Mouse (Mus musculus) heart, embryonic 16.5 days (tissue): ENCODE measurements at regions not wholly inside any gene's neighbourhood (a gene's known extent, or its start where the extent isn't known, plus 50 kb on each side); places are given as distances from the start of the nearest gene placed in this dataset.

ENCODE experiments used
- ATAC-seq: fragments of 200-750 bp; cut with Nextera tagmentation; replicated peaks from 2 replicates; pipeline ENCODE4 v1.8.0; 2017; ENCODE audit warnings: moderate number of reproducible peaks; ENCODE audit not compliant: insufficient read depth, low FRiP score; ENCODE audit errors: extremely low read depth
- H3K27ac ChIP-seq: fragments of 300-500 bp; sonication (generic); 2 replicates; pipeline ENCODE4 v1.5.1; 2014; ENCODE audit warnings: mild to moderate bottlenecking, low read length, control low read depth, moderate library complexity
- H3K27me3 ChIP-seq: fragments of 300-500 bp; sonication (generic); 2 replicates; pipeline ENCODE4 v1.6.1; 2014; ENCODE audit warnings: low read length, mixed read lengths; ENCODE audit not compliant: control insufficient read depth, insufficient read depth
- H3K36me3 ChIP-seq: fragments of 300-500 bp; sonication (generic); 2 replicates; pipeline ENCODE4 v1.6.1; 2014; ENCODE audit not compliant: control insufficient read depth, insufficient read depth
- H3K4me1 ChIP-seq: fragments of 300-500 bp; sonication (generic); 2 replicates; pipeline ENCODE4 v1.6.1; 2014; ENCODE audit warnings: low read length, mixed read lengths; ENCODE audit not compliant: control insufficient read depth, insufficient read depth
- H3K4me2 ChIP-seq: fragments of 300-500 bp; sonication (generic); 2 replicates; pipeline ENCODE4 v1.6.1; 2014; ENCODE audit warnings: low read depth, mild to moderate bottlenecking, control low read depth, low read length
- H3K4me3 ChIP-seq: fragments of 300-500 bp; sonication (generic); 2 replicates; pipeline ENCODE4 v1.5.1; 2014; ENCODE audit warnings: mild to moderate bottlenecking, control low read depth, low read length
- H3K9ac ChIP-seq: fragments of 300-500 bp; sonication (generic); 2 replicates; pipeline ENCODE4 v1.6.1; 2014; ENCODE audit warnings: low read length, control low read depth
- H3K9me3 ChIP-seq: fragments of 300-500 bp; sonication (generic); replicated peaks from 2 replicates; pipeline ENCODE4 v1.6.1; 2016; ENCODE audit warnings: low read length; ENCODE audit not compliant: control insufficient read depth
- WGBS: fragments of 180-500 bp; shearing (Covaris S2); extraction: QIAGEN DNeasy Blood & Tissue Kit; methylation state at CpG from one replicate; pipeline ENCODE4 v1.1.7; 2014; 5-methylcytosine and 5-hydroxymethylcytosine counted together

DNA sequence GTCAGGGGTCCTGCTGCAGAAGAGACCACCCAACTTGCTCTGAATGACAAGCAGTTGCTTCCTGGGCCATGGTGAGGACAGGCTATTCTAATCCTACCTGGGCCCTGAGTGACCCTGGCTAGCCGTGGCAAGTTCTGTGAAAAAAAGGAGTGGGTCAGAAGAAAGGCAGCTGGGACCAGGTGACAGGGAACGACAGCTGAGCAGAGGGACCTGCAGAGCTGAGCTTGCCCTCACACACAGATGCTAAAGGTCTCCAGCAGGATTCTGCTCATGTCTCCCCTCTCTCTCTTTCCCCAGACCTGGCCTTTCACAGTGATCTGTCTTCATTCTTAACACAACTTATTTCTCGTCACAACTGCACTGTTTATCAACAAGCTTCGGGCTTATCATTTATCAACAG, 206.4 kb downstream of the Gm12728 start:
- no peak overlapping the region for H3K4me3 ChIP-seq
- H3K36me3 ChIP-seq, result no peaks in the 10 kb centered on the region
- no peaks in the 10 kb centered on the region for H3K9me3 ChIP-seq
- no peak for ATAC-seq
- H3K27me3 ChIP-seq, result no peaks in the 10 kb centered on the region
- no peak overlapping the region for H3K9ac ChIP-seq
- H3K4me1 ChIP-seq, result no peaks in the 10 kb centered on the region
- no peak overlapping the region for H3K4me2 ChIP-seq
- no peak overlapping the region for H3K27ac ChIP-seq
- 40% methylated on average over 4 of the region's 4 CpGs for WGBS

DNA sequence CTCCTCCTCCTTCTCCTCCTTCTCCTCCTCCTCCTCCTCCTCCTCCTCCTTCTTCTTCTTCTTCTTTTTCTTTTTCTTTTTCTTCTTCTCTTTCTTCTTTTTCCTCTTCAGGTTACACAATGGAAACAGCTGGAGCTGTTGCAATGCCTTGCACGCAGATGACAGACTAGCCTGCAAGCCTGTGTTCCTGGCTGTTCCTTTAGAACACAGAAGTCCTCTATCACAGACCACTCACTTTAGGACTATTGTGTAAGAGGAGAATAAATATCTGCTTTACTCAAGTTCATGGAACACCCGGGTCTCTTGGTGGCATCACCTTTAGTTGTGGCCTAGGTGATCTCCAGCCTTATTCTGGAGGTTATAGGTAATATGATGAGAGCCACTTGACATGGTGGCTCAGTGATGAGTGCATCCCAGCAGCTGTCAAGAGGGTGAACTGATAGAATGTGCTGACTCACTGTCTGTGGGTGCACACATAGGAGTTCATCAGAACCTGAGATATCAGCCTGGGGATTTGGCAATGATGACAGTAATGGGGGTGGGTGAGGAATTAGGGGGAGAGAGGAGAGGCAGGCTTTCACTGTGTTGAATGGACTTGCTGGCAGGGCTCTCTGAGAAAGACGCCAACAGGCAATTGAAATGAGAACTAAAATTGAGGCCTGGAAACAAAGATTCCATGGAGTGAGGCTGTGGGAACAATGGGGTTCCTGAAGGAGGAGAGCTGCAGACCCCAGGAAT, 207.4 kb downstream of the Gm12728 start:
- no peak overlapping the region for H3K4me3 ChIP-seq
- 54% methylated on average over 3 of the region's 3 CpGs for WGBS
- peak; percentile 45; the same call in 1 of the 2 replicates for ATAC-seq
- H3K27me3 ChIP-seq, result no peaks in the 10 kb centered on the region
- H3K9me3 ChIP-seq, result no peaks in the 10 kb centered on the region
- no peak overlapping the region for H3K9ac ChIP-seq
- H3K4me1 ChIP-seq, result no peaks in the 10 kb centered on the region
- H3K27ac ChIP-seq, result no peak overlapping the region
- H3K36me3 ChIP-seq, result no peaks in the 10 kb centered on the region
- H3K4me2 ChIP-seq, result no peak overlapping the region

DNA sequence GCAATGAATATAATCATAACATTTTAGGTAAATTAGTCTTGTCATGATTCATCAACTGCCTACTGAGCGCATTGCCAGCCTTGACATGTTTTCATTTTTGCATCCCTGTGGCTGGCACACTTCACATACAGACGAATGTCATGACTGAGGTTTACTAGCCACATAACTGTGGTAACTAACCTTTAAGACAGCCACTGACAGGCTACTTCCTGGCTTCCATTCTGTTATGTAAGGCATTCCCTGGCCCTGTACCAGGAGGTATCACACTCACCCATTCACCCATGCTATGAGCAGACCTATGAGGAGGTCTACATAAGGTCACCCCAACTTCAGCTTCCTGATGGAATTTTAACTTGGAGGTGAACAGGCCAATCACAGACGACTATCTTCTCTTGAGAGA, 212.8 kb downstream of the Gm12728 start:
- no peak overlapping the region for H3K27ac ChIP-seq
- H3K4me2 ChIP-seq, result no peak overlapping the region
- no peaks in the 10 kb centered on the region for H3K9me3 ChIP-seq
- no peaks in the 10 kb centered on the region for H3K27me3 ChIP-seq
- no peak for ATAC-seq
- H3K4me1 ChIP-seq, result no peaks in the 10 kb centered on the region
- H3K4me3 ChIP-seq, result no peak overlapping the region
- WGBS, result 76% methylated on average over 3 of the region's 3 CpGs
- H3K9ac ChIP-seq, result no peak overlapping the region
- no peaks in the 10 kb centered on the region for H3K36me3 ChIP-seq

DNA sequence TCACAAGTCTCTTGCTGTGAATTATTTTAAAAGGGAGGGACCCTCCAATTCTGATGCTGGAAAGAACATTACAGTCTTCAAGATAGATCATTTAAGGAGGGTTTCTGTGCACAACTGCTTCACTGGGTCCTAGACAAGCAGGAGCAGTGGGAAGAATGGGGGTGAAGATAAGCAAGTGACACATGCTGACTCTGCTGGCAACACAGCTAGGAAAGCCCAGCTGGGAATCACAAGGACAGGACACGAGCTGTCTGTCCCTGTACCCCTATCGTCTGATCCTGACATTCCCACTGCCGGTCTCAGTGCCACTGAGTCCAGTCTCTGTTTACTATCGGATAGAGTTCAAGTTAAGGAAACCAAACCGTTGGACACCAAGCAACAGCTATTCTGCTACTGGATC, 216.3 kb downstream of the Gm12728 start:
- no peak for ATAC-seq
- H3K27me3 ChIP-seq, result no peaks in the 10 kb centered on the region
- no peak overlapping the region for H3K4me2 ChIP-seq
- 60% methylated on average over 5 of the region's 5 CpGs for WGBS
- no peak overlapping the region for H3K4me3 ChIP-seq
- H3K36me3 ChIP-seq, result no peaks in the 10 kb centered on the region
- no peak overlapping the region for H3K9ac ChIP-seq
- no peaks in the 10 kb centered on the region for H3K4me1 ChIP-seq
- H3K27ac ChIP-seq, result no peak overlapping the region
- H3K9me3 ChIP-seq, result no peaks in the 10 kb centered on the region

DNA sequence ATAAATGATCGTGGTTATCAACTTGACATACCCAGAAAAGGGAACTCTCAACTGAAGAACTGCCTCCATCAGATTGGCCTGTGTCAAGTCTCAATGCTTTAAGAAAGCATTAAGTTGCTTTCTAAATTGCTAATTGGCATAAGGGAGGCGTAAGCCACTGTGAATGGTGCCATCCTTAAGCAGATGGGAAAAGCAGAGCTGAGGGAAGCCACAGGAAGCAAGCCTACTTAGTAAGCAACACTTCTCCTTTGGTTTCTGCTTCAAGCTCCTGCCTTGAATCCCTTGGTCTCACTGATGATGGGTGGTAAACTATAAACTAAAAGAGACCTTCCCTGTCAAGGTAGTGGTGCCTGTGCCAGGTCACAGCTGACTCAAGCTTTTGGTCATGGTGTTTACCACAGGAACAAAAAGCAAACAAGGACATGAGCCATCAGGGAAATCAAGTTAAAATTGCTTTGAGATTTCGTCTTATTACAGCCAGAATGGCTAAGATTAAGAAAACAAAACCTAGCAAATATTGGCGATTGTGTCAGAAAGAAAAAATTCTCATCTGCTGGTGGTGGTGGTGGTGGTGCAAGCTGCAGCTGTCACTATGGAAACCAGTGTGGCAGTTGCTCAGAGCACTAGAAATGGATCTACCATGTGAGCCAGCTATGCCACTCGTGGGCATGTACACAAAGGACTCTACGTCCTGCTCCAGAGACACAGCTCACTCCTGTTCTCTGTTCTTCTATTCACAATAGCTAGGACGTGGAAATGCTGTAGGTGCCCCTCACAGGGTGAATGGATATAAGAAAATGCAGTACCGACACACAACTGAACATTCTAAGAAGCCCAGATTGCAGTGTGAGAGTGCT, 217.9 kb downstream of the Gm12728 start:
- Histone ChIP-seq H3K9ac (no peak overlapping the region), H3K4me2 (no peak overlapping the region), H3K27ac (no peak overlapping the region), H3K4me3 (no peak overlapping the region), H3K4me1 (no peaks in the 10 kb centered on the region), H3K36me3 (no peaks in the 10 kb centered on the region), H3K27me3 (no peaks in the 10 kb centered on the region), H3K9me3 (no peaks in the 10 kb centered on the region)
- 68% methylated on average over 8 of the region's 8 CpGs for WGBS
- ATAC-seq, result no peak

DNA sequence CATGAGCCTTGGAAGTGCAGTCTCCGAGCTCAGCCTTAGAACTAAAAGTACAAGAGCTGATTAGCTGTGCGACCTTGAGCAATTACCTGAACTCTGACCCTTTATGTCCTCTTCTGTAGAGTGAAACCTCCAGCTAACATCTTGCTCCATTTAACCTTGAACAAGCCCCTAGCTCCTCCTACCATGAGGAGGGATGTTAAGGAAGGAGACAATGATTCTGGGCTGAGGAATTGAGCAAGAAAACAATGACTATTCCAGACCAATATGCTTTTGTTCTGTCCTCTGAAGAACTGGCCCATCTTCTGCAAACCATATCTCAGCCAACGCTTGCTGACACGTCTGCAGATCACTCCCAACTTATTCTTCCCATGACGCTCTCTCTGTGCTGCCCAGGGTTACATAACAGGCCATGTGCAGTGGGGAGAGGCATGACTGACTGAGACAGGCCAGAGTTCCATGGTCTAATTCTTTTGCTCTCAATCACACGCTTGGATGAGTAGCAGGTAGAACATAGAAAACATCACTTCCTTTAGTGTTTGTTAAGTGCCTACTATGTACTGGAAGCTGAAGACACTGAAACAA, 227.5 kb downstream of the Gm12728 start:
- no peak overlapping the region for H3K27ac ChIP-seq
- H3K4me2 ChIP-seq, result no peak overlapping the region
- no peak overlapping the region for H3K9ac ChIP-seq
- no peaks in the 10 kb centered on the region for H3K4me1 ChIP-seq
- no peaks in the 10 kb centered on the region for H3K9me3 ChIP-seq
- no peak overlapping the region for H3K4me3 ChIP-seq
- no peak for ATAC-seq
- WGBS, result 79% methylated on average over 6 of the region's 6 CpGs
- no peaks in the 10 kb centered on the region for H3K36me3 ChIP-seq
- no peaks in the 10 kb centered on the region for H3K27me3 ChIP-seq

DNA sequence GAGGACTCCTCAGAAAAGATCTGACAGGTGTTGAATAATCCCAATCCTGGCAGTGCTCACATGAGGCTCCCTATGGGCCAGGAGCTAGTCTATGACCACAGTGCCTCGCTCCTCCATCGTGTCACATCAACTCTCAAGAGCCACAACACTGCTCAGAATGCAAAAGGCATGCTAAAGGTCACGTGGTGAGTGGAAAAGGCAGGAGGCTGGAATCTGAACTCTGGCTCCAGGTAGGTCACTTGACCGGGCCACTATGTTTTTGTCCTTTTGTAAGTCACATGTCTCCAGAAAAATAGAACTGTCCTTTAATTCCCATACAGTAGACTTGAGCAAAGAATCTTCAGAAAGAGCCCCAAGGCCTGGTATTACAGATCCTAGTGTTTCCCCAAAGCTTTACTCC, 229.3 kb downstream of the Gm12728 start:
- ATAC-seq, result no peak
- H3K4me3 ChIP-seq, result no peak overlapping the region
- H3K9ac ChIP-seq, result no peak overlapping the region
- no peak overlapping the region for H3K27ac ChIP-seq
- WGBS, result 56% methylated on average over 4 of the region's 4 CpGs
- no peaks in the 10 kb centered on the region for H3K27me3 ChIP-seq
- H3K9me3 ChIP-seq, result no peaks in the 10 kb centered on the region
- H3K36me3 ChIP-seq, result no peaks in the 10 kb centered on the region
- H3K4me2 ChIP-seq, result no peak overlapping the region
- H3K4me1 ChIP-seq, result no peaks in the 10 kb centered on the region

DNA sequence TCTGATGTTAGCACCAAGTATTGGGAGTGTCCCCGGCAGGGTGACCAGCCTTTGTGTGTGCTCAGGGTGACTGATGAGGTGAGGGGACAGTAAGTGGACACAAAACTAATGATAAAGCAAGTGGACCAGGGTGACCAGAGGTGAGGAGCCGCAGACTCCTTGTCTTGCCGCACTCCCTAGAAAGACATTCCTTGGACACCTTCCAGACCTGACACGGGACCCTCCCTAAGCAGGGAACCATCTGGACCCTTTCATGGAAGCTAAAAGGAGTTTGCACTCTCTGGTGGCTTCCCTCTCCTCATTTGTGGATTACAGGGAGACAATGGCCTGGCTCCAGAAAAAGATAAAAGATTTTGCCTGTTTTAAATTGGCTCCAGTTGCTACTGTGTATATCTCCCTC, 230.7 kb downstream of the Gm12728 start:
- Histone ChIP-seq H3K4me2 (no peak overlapping the region), H3K4me3 (no peak overlapping the region), H3K4me1 (no peaks in the 10 kb centered on the region), H3K36me3 (no peaks in the 10 kb centered on the region), H3K27ac (no peak overlapping the region), H3K27me3 (no peaks in the 10 kb centered on the region), H3K9ac (no peak overlapping the region), H3K9me3 (no peaks in the 10 kb centered on the region)
- 34% methylated on average over 4 of the region's 4 CpGs for WGBS
- ATAC-seq, result peak; percentile 23; the same call in 1 of the 2 replicates

DNA sequence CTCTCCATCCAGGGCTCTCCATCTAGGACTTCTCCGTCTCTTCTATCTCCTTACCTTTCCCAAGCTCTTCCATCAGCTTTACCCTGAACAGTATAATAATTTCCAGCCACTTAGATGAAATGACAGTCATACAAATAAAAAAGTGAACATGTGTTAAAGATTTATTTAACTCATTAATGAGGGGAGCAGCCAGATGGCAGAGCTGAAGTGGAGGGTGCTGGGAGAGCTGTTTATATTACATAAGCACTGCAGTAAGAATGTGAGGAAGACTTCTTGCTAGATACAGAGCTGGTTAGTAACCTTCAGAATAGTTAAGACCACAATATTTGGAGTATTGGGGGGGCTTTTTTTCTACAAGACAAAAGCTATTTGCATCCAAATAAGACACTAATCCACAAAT, 234.9 kb downstream of the Gm12728 start:
- 97% methylated on average over 1 of the region's 1 CpGs for WGBS

More for the DNA sequence above, 234.9 kb downstream of the Gm12728 start:
- Histone ChIP-seq H3K9me3 (no peaks in the 10 kb centered on the region), H3K27me3 (no peaks in the 10 kb centered on the region), H3K4me3 (no peak overlapping the region), H3K9ac (no peak overlapping the region), H3K27ac (no peak overlapping the region), H3K4me1 (no peaks in the 10 kb centered on the region), H3K36me3 (no peaks in the 10 kb centered on the region), H3K4me2 (no peak overlapping the region)
- ATAC-seq, result no peak
